Mouse (Mus musculus): ENCODE results near the gene Ush1g.

Gene Ush1g

GRCm38 (mm10) chr11:115334531-115334930, 12.7 kb upstream of the Ush1g start, which contains the start of gene Otop3:
TSS of gene Otop3 (plus strand) at chr11:115334731.
- DNase-seq (ENCODE audit: low spot score in 2 of 2) = no peak

DNA sequence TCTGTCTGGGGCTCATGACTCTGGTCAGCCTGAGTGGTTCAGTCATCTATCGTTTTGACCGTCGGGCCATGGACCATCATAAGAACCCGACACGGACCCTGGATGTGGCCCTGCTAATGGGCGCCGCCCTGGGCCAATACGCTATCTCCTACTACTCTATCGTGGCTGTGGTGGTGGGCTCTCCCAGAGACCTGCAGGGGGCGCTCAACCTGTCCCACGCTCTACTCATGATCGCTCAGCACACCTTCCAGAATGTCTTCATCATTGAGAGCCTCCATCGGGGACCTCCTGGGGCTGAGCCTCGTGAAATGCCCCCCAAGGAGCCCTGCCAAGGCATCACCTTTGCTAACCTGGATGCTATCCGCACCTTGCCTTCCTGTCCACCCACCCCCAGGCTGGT, 7.5 kb upstream of the Ush1g start:
- no peak for DNase-seq (ENCODE audit: low spot score in 2 of 2)

- DNase-seq (ENCODE audit: low spot score in 2 of 2) = no peak
Measured at GRCm38 (mm10) chr11:115326730-115327129, 4.9 kb upstream of the Ush1g start.

DNA sequence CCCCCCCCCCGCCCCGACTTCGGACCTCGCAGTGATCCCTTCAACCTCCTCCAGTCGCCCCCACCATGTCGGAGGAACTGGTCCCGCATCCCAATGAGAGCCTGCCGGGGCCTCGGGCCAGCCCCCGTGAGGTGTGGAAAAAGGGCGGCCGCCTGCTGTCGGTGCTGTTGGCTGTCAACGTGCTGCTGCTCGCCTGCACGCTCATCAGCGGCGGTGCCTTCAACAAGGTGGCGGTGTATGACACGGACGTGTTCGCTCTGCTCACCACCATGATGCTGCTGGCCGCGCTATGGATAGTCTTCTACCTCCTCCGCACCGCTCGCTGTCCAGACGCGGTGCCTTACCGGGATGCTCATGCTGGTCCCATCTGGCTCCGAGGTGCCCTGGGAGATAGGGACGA, 1.5 kb upstream of the Ush1g start:
- no peak for DNase-seq (ENCODE audit: low spot score in 2 of 2)

DNA sequence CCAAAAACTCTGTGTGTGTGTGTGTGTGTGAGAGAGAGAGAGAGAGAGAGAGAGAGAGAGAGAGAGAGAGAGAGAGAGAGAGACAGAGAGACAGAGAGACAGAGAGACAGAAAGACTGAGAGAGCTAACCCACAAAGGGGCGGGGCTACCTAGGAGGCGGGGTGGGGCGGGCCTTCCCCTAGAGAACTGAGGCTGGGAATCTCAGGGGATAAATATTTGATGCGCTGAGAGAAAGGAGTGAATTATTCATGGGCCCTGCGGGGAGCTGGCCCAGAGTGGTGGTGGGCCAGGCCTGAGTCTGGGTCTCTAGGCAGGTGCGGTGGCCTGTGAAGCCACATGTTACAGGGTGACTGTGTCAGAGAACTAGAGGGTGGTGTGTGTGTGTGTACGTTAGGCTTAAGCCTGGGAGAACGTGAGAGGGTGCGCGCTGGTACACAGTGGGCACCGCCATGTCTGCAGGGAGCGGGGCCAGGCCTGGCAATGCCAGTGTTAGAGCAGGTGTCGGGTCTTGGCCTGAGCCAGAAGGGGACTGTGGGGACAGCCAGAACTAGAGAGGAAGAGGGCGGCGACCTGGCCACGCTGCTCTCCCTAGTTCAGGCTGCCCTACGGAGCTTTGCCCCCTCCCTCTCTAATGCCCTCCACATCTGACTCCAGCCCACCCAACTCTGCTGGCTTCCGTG, 2.0 kb downstream of the Ush1g start:
- DNase-seq (ENCODE audit: low spot score in 2 of 2) = no peak

DNA sequence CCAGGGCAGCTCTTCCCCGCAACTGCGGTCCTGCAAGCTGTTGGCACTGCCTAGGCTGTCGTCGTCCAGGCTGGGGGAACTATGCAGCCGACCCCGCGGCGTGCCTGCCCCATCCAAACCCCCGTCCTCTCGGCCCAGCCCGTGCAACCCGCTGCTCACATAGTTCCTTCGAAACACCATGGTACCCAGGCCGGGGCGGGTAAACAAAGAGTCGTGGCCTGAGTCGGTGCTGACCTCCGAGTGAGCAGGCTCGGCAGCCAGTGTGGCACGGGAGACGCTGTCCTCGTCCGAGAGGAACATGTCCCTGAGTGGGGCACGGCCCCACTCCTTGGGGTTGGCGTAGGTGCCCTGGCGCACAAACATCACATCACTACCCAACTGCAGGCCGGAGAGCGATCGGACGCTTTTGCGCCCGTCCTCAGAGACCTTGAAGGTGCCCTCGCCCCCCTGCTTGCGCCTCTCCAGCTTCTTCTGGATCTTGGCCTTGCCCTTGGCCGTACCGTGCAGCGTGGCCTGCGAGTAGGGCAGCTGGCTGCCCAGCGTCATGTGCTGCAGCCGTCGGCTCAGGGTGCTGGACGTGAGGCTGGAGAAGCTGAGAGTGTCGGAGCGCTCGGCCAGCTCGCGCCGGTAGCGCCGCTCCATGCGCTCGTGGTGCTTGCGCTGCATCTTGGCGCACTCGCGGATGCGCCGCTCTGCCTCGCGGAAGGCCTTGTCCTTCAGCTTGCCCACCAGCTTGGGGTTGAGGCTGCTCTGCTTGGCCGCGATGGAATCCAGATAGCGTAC, 3.4 kb downstream of the Ush1g start:
- DNase-seq (ENCODE audit: low spot score in 2 of 2) = no peak

- no peak for DNase-seq (ENCODE audit: low spot score in 2 of 2)
Measured at GRCm38 (mm10) chr11:115317204-115317603, 4.6 kb downstream of the Ush1g start.

GRCm38 (mm10) chr11:115314249-115314648, 7.6 kb downstream of the Ush1g start:
- DNase-seq (ENCODE audit: low spot score in 2 of 2) = no peak

GRCm38 (mm10) chr11:115308781-115309180, 13.1 kb downstream of the Ush1g start:
- DNase-seq (ENCODE audit: low spot score in 2 of 2) = no peak

- no peak for DNase-seq (ENCODE audit: low spot score in 2 of 2)
Measured at GRCm38 (mm10) chr11:115306863-115307262, 15.0 kb downstream of the Ush1g start, which contains the start of gene Otop2. TSS of gene Otop2 (plus strand) at chr11:115307163.

DNA sequence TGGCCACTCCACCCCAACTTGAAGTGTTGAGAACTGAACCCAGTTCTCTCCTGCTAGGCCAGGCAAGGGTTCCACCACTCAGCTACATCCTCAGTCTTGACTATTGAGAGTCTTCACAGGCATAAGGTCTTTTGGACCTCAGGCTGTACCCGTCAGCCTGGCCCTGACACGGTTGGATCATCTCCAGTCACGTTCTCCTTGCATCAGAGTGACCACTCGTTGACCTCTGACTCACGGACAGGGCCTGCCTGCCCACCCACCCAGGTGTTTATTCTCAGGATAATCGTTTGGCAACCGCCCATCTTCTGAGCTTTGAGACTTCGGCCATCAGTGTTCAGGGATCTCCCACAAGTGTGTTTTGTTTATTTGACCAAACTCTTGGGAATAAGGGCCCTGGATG, 18.7 kb downstream of the Ush1g start:
- no peak for DNase-seq (ENCODE audit: low spot score in 2 of 2)

GRCm38 (mm10) chr11:115301351-115301750, 20.5 kb downstream of the Ush1g start:
- DNase-seq (ENCODE audit: low spot score in 2 of 2) = no peak

DNA sequence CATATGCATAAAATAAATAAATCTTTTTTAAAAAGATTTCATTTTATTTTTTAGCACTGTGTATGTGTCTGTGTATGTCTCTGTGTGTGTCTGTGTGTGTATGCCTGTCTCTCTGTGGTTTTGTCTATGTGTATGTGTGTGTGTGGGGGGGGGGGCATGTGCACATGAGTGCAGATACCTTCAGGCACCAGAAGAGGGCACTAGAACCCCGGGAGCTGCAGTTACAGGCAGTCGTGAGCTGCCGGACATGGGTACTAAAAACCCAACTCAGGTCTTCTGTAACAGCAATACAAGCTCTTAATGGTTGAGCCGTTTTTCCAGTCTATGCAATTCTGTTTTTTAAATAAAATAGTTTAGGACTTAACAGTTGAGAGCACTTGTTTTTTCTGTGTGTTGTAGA, 21.1 kb downstream of the Ush1g start:
- DNase-seq (ENCODE audit: low spot score in 2 of 2) = no peak

DNA sequence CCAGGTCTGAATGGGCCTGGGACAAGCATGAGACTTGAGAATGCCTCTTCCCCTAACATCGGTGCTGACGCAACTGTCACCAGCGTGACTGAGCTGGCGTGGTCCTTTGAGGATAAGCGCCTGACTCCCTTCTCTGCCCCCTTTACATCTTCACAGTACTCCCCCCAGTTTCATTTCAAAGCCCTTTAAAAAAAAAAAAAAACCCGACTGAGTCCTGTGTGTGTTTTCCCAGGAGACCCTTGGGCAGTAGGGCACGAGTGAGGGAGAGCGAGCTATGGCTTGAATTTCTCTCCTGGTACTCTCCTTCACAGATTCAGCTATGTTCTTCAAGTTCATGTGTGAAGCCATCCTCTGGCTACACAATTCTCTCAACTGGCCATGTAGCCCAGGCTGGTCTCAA, 23.7 kb downstream of the Ush1g start:
- no peak for DNase-seq (ENCODE audit: low spot score in 2 of 2)

DNA sequence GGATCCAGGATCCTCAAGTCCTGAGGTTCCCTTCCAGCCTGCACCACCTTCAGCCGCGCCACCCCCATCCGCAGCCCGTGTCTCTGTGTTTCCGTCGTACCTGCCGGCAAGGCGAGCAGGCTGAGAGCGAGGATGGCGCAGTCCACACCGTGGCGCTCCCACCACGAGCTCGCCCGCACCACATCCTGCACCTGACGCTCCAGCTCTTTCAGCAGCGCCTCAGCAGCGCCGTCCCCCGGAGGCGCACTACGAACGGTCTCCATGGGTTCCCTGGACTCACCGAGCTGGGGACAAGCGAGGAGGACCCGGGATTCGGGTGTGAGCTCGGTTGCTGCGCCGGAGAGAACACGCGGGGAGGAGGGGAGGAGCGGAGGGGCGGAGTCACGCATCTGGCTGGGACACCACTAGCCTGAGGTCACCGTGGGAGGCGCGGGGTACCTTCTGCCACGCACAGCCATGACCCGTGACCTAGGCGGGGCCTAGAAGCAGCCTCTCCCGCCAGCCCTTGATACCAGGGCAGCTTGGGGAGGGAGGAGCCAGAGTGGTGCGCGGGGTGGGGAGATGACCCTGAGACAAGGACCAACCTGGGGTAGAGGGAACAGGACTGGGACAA, 24.5 kb downstream of the Ush1g start, which contains the start of gene Fads6:
Gene Fads6 (minus strand): TSS at position 450 of the 613 bp plus-strand sequence.
- peak in 1 of 2 experiments; percentile 40 for DNase-seq (ENCODE audit: low spot score in 2 of 2)

- DNase-seq (ENCODE audit: low spot score in 2 of 2) = no peak
Measured at GRCm38 (mm10) chr11:115296471-115297210, 25.2 kb downstream of the Ush1g start.

- no peak for DNase-seq (ENCODE audit: low spot score in 2 of 2)
Measured at GRCm38 (mm10) chr11:115295939-115296338, 25.9 kb downstream of the Ush1g start.

DNA sequence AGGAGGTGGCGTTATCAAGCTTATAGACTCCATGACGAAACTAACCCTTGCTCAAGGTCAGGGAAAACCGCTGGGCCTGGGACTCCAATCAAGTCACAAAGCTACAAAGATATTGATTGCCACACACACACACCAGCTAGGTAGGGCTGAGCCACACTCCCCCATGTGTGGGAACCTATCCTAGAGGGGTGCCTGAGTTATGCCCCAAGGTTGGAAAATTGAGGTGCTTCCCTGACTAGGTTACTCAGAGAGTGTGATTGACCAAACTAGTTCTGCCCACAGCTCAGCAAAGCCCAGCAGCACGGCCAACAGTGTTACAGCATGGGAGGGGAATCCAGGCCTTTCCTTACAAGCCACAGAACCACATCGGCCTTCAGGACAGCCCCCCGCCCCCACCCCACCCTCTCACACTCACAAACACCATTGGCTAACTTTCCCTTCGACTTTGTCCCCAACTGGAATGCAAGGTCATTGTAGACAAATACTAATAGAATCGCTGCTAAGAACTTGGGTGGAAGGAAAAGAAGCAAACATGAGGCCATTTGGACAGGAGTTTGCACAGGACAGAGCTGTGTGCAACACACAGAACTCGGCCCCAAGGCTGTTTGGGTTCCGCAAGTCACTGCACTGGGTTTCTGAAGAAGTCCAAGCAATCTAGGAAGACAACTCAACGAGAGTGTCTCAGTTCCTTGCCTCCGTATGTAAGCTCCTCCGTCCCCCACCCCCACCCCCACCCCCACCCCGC, 29.0 kb downstream of the Ush1g start:
- no peak for DNase-seq (ENCODE audit: low spot score in 2 of 2)

- no peak for DNase-seq (ENCODE audit: low spot score in 2 of 2)
Measured at GRCm38 (mm10) chr11:115291503-115291902, 30.3 kb downstream of the Ush1g start.

- DNase-seq (ENCODE audit: low spot score in 2 of 2) = peak; percentile 77 to 78
Measured at GRCm38 (mm10) chr11:115290919-115291318, 30.9 kb downstream of the Ush1g start.

- DNase-seq (ENCODE audit: low spot score in 2 of 2) = no peak
Measured at GRCm38 (mm10) chr11:115290314-115290713, 31.5 kb downstream of the Ush1g start.
